Mouse (Mus musculus) limb, embryonic 12.5 days (tissue): Measurements from ENCODE around the gene Cntnap4. TPM values are rescaled to one million over a fixed set of nuclear protein-coding genes. Genes with fewer than 3 reads are reported as not detected.

Experiments used
- ATAC-seq: fragments of 200-750 bp; cut with Nextera tagmentation; 2 replicates; pipeline ENCODE4 v1.8.0; 2017; ENCODE audit warnings: low read depth, moderate TSS enrichment; ENCODE audit not compliant: insufficient number of reproducible peaks, insufficient read depth, low FRiP score, low TSS enrichment
- H3K27ac ChIP-seq: fragments of 300-500 bp; sonication (generic); 2 replicates; pipeline ENCODE4 v1.5.1; 2016; ENCODE audit warnings: mild to moderate bottlenecking, moderate library complexity
- H3K27me3 ChIP-seq: fragments of 300-500 bp; sonication (generic); 2 replicates; pipeline ENCODE4 v1.6.1; 2016; ENCODE audit warnings: mild to moderate bottlenecking, moderate library complexity
- H3K36me3 ChIP-seq: fragments of 300-500 bp; sonication (generic); 2 replicates; pipeline ENCODE4 v1.6.1; 2016; ENCODE audit warnings: mild to moderate bottlenecking, moderate library complexity
- H3K4me1 ChIP-seq: fragments of 300-500 bp; sonication (generic); replicated peaks from 2 replicates; pipeline ENCODE4 v1.6.1; 2016
- H3K4me2 ChIP-seq: fragments of 300-500 bp; sonication (generic); 2 replicates; pipeline ENCODE4 v1.6.1; 2016; ENCODE audit warnings: mild to moderate bottlenecking, moderate library complexity
- H3K4me3 ChIP-seq: fragments of 300-500 bp; sonication (generic); replicated peaks from 2 replicates; pipeline ENCODE4 v1.5.1; 2016; ENCODE audit warnings: mild to moderate bottlenecking
- H3K9ac ChIP-seq: fragments of 300-500 bp; sonication (generic); replicated peaks from 2 replicates; pipeline ENCODE4 v1.6.1; 2016; ENCODE audit warnings: mild to moderate bottlenecking, moderate library complexity
- H3K9me3 ChIP-seq: fragments of 300-500 bp; sonication (generic); 2 replicates; pipeline ENCODE4 v1.6.1; 2016; ENCODE audit warnings: mild to moderate bottlenecking, moderate library complexity
- WGBS: fragments of 180-500 bp; shearing (Covaris S2); methylation state at CpG from one replicate; pipeline ENCODE4 v1.1.7; 2016; 5-methylcytosine and 5-hydroxymethylcytosine counted together
- polyA plus RNA-seq: library from polyadenylated mRNA; unstranded; fragments of >200 nt; fragmentation: Nextera tagmentation; extraction: Ambion mirVana; gene quantifications from 2 replicates; pipeline ENCODE4 v1.2.1, GENCODE M21; 2016

The Cntnap4 gene
- polyA plus RNA-seq, 1 experiment from 2014 or later = 1.7 TPM

DNA sequence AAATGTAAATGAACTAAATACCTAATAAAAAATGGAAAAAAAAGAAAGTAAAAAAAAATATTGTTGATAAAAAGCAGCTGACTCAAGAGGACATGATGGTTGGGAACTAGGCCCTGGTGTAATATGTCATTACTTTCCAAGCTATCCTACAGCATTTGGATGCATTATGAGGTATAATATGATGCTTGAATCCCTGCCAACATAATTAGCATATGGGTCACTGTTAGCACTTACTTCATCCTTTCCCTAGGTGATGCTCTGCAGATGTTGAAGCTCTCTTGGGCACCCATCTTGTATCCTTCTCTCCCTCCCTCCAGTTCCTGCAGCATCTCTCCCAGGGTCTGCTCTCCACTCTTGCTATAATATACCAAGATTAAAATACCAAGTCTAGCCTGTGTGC, 341.6 kb downstream of the Cntnap4 start:
- Histone ChIP-seq H3K36me3 (no peaks in the 10 kb centered on the region), H3K4me2 (no peak overlapping the region), H3K9me3 (no peaks in the 10 kb centered on the region), H3K9ac (no peak overlapping the region), H3K4me1 (peaks cover 3% of the 10 kb centered on the region; the same call in 1 of the 2 replicates), H3K27ac (no peak overlapping the region), H3K27me3 (no peaks in the 10 kb centered on the region), H3K4me3 (no peak overlapping the region)
- no peak for ATAC-seq

DNA sequence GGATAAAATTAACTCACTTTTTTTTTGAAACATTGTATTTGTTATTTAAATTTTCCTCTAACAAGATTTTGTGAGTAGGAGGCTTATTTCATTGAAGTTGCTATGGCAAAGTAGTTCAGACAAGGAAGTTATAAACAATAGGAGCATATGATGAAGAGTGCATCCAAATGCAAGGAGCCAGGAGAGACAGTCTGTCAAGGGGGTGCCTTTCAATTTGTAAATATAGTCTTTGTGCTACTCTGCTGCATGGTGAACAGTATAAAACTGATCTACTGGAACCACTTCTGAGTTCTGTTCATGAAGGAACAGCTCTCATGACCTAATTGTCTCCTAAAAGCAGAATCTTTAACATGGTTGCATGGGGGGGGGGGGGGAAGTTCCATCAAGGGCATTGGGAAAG, 352.3 kb downstream of the Cntnap4 start:
- Histone ChIP-seq H3K9me3 (no peaks in the 10 kb centered on the region), H3K4me1 (no peaks in the 10 kb centered on the region), H3K27ac (no peak overlapping the region), H3K27me3 (no peaks in the 10 kb centered on the region), H3K36me3 (no peaks in the 10 kb centered on the region), H3K4me3 (no peak overlapping the region), H3K9ac (no peak overlapping the region), H3K4me2 (no peak overlapping the region)
- no peak for ATAC-seq

DNA sequence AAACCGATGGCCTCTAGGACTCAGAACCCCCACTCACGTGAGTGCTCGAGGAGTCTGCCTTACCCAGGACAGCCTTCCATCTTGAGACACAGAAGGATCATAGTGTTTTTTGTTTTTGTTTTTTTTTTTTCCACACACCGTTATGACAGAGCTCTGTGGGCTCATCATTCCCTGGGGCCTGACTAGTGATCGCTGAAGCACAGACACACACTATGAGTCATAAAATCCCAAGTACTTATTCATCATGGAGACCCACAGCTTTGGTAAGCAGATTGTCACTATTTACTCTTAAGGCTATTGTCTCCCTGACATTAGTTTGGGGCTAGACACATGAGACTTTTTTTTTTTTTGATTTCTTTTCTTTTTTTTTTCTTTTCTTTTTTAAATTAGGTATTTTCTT, 352.9 kb downstream of the Cntnap4 start:
- Histone ChIP-seq H3K9me3 (no peaks in the 10 kb centered on the region), H3K27me3 (no peaks in the 10 kb centered on the region), H3K4me3 (no peak overlapping the region), H3K27ac (no peak overlapping the region), H3K4me1 (no peaks in the 10 kb centered on the region), H3K9ac (no peak overlapping the region), H3K36me3 (no peaks in the 10 kb centered on the region), H3K4me2 (no peak overlapping the region)
- 84% methylated on average over 5 of the region's 5 CpGs for WGBS
- no peak for ATAC-seq
